Mouse (Mus musculus) ovary, postnatal 10 days (tissue): ENCODE data around the gene Exoc6.
A peak's percentile ranks its signal among the peaks of the same experiment; 100 is the strongest.
"Not testable (repeated sequence)": the region's sequence is repeated elsewhere in the genome, so short reads cannot be mapped to it uniquely, and the experiment has no call there.

Experiments
- DNase-seq: peaks from one replicate; pipeline ENCODE4 v3.0.0; 2022; ENCODE audit warnings: low spot score

The Exoc6 gene

DNA sequence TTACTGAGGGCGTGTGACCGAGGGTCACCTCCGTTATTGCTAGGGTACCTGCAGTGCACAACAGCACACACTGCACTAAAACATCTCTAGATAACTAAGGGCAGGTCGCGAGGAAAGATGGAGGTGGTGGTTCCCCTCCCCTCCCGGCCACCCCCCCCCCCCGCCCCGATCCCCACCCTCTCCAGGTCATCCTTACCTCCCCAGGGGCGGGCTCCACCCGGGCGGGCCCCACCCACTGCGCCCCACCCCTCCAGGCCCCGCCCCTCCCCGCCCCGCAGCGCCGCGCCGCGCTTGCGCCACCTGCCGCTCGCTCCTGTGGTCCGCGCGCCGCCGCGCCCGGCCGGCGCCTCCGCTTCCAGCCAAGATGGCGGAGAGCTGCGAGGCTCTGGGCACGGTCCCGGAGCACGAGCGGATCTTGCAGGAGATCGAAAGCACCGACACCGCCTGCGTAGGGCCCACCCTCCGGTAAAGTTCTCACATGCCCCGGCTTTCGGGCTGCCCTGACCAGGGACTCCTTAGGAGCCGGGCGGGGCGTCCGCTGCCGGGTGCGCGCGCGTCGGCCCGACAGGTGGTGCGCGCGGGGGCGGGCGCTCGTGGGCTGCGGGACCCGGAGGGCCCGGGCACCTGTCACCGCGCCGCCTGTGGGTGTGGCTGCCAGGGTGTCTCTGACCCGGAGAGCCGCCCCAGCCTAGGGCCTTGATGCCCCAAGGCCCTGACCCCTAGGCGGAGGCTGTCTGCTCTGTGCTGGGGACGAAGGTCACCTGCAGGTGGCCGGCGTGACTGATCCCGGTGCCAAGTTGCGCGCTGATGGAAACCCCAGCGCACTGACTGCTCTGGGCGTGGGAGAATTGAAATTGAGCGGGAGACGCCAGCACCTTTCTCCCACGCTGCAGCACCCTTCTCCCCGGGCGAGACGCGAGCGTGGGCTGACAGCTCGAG, at the start of gene Exoc6:
Gene Exoc6 (plus strand): TSS at position 318 of the 939 bp plus-strand sequence.
- peak; percentile 42 for DNase-seq

DNA sequence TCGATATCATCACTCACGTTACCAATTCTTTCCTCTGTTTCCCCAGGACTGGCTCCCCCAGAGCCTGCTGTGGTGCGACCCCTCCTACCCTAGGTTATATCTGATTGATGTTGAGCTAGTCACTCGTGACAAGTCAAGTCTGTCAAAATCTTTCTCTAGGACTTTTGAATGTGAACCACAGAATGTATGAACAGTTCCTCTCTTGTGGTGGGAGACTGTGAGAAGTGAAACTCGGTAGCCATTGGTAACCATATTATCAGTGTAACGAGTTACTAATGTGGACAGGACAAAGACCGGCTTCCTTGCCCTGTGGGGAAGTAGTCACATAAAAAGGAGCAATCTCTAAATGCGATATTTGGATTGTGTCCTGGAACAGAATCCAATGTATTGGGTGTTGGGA, 47.2 kb upstream of the Exoc6 start:
- no peak for DNase-seq

DNA sequence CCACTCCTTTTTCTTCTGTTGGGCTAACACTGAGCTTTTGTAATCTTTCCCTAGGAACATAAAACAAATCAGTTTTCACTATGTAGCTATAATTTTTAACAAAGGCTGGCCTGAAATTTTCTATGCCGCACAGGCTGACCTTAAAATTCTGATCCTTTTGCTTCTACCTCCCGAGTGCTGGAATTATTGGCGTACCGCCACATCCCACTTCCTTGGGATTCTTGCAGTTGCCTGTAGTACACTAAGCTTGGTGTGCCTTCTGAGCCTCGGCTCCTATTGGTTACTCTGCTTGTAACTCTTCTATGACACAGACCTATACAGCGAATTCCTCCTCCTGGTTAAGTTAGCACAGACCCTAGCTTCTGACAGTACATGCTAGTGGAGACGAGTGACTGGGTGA, 44.2 kb upstream of the Exoc6 start:
- no peak for DNase-seq

DNA sequence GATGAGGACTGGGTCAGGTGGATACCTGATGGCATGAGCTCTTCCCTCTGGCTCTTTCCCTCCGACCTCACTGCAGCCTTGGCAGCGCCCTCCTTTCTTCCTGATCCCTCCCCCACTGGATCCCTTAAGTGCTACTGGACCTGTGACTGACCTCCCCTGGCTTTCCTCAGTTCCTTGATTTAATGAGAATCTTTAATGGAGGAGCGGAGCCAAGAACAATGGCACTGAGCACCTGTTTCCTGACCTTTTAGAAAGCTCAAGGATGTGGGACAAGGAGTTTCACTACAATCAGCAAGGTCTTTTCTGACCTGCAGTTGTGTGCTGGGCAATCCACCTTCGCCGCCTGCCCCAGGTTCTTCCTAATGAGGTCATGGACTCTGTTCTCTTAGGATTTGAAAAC, 43.6 kb upstream of the Exoc6 start:
- no peak for DNase-seq

DNA sequence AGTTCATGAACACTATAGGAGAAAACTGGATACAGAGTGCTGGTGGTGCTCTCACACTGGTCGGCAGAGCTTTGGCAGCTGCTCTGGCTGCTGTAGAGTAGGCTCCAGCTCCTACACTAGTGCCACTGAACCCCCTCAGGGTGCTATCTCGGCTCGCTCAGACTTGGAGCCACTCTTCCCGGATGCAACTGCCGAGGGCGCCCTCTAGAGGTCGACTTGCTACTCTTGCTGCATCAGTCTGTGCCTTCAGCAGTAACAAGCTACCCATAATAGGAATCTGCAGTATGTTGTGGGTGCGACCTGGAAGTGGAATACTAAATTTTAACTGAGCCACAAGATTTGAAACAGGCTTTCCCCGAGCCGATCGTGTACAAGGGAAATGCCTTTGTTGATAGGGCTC, 40.5 kb upstream of the Exoc6 start:
- peak; percentile 31 for DNase-seq

DNA sequence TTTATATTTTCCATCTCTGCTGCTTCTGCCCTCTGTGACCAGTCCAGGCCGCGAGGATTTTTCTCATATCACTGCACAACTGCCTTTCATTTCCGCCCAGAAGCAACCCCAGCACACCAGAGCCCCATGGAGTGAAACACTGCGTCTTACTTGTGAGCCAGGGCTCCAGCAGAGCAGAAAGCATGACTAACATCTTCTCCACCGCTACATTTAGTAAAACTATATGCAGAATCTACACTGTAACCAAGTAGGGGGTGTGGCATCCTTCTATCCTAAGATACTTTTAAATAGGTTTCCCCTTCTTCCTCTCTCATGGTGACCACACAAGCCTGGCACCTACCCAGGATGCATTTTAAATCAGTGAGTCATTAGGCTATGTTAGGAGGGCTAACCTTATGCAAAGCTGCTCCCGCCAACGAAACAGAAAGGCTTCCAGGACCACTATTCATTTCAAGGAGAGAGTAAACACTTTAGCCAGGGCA, 35.4 kb upstream of the Exoc6 start:
- no peak for DNase-seq

DNA sequence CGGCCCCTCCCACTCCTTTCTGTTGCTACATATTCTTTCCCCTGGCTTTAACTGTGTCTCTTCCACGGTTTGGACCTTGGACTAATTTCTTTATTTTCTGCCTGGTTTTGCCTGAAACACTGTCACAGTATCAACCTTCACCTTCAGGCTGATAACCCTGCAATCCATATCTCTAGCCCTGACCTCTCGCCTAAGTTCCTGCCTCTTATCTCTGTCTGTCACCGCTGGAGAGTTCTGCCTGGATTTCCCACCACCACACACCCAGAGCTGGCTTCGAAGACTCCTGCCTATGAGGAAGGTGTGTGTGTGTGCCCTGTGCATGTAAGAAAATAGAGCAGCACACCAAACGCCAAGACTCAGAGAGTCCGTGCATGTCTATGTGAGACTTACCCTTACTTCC, 32.8 kb upstream of the Exoc6 start:
- DNase-seq, result no peak

- no peak for DNase-seq
Measured at GRCm38 (mm10) chr19:37520740-37521433, 29.3 kb upstream of the Exoc6 start.

DNA sequence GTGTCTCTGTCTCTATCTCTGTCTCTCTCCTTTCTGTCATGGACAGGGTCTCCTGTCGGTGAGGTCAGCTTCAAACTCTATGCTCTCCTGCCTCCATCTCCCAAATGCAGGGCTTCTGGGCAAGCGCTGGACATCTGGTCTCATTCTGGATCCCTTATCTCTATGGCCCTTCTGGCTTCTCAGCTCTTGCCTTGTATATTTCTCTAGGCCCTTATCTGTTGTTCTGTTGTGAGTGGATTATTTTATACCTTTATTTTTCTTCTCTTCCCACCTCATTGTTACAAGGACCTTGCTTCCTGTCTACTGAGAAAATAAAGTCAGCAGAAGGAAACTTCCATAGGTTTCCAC, 28.8 kb upstream of the Exoc6 start:
- DNase-seq, result no peak

DNA sequence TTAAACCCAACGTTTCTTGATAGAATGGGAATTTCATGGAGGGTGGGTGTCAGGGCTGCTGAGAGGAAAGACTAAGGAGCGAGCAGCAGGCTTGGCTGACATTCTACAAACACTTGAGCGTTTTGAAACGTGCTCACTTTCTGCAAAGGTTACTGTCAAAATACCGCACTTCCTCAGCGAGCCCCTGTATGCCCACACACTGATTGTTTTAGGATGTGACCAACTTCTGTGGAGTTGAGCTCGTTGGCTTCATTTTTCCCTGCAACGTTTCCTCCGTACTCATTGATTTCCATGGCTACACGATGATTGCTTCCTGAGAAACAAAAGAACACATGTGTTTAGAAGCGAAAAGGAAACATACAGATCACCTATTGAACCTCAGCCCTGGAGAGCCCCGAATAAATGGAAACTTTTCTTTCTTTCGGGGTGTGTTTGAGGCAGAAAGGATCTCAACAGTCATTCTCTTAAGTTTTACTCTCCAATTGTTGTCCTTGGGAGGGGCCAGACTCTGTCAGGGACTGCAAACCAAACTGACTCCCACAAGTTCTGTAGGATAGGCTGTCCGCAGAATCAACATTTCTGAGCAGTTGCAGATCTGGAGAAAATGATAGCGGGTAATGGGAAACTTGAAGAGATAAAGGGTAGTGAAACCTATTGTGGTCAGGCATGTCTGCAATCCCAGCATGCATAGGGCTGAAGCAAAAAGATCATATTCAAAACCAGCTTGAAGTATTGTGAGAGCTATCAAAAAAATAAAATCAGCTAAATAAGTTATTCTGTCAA, 26.7 kb upstream of the Exoc6 start:
- no peak for DNase-seq

GRCm38 (mm10) chr19:37525925-37526324, 24.3 kb upstream of the Exoc6 start:
- DNase-seq, result no peak

DNA sequence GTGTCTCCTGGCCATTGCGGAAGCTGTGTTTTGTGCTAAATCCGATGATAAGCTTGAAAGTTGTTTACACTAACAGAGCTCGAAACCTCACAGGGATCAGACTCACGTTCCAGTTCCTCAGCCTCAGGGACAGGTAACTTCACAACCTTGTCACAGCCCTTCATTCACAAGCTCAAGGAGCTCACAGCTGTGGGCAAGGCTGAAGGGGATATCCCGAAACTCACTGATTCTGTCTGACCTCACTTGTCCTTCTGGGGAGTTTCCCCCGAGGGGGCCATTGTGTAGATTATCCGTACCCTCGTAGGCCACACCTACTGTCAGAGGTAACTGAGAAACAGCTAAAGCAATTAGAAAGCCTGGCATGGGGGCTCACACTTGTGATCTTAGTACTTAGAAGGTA, 23.4 kb upstream of the Exoc6 start:
- DNase-seq, result no peak

GRCm38 (mm10) chr19:37527736-37528135, 22.5 kb upstream of the Exoc6 start:
- DNase-seq, result not testable (repeated sequence)

GRCm38 (mm10) chr19:37528581-37528980, 21.6 kb upstream of the Exoc6 start:
- DNase-seq, result no peak

GRCm38 (mm10) chr19:37529296-37529695, 20.9 kb upstream of the Exoc6 start:
- DNase-seq, result no peak

GRCm38 (mm10) chr19:37529975-37530515, 20.2 kb upstream of the Exoc6 start:
- no peak for DNase-seq

GRCm38 (mm10) chr19:37530601-37531000, 19.6 kb upstream of the Exoc6 start:
- DNase-seq, result no peak

DNA sequence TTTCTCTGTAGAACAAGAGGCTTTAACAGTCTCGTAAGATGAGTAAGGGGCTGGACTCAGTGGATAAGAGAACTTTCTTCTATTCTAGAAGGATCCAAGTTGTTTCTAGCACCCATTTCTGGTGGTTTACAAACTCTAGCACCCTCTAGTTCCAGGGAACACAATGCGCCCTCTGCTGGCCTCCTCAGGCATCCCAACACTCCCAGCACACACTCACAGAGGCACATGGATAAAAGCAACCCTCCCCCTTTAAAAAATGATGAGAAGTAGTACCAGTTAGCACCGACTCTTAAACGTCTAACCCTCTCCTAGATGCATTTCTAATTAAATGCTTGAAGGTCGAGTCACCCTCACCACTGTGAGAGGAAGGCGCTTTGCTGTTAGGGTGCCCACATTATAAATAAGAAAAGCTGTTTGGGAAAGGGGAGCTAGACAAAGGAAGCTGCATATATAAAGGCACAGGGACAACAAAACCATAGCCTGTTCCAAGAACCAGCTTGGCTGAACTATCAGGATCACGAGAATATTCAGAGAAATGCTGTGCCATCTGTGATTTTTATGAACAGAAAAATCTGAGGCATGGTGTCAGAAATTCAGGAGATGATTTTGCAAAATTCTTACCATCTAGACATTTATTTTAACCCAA, 18.9 kb upstream of the Exoc6 start:
- no peak for DNase-seq

GRCm38 (mm10) chr19:37533196-37533595, 17.0 kb upstream of the Exoc6 start:
- DNase-seq, result no peak

DNA sequence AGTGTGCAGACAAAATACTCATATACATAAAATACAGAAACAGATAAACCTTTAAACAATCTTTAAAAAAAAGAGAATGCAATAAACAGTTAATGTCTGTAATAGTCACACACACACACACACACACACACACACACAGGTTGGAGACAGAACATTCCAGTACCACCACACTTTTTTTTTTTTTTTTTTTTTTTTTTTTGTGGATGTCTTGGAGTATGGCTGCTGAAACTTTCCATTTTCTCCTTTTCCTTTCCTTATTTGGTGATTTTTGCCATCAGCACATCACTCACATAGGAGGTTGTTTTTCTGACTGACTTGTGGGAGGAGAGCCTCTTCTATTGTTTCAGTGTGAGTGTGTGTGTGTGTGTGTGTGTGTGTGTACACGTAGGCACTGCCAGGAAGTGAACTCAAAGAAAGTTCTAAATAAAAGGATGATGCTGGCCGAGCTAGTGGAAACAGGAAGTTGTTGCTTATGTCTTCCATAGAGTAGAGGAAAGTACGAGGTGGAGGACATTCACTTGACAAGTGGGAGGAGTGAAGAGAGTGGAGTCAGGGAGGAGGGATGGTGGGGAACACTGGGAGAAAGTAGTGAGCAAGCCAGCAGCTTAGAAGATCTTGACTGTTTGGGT, 15.4 kb upstream of the Exoc6 start:
- DNase-seq, result no peak

DNA sequence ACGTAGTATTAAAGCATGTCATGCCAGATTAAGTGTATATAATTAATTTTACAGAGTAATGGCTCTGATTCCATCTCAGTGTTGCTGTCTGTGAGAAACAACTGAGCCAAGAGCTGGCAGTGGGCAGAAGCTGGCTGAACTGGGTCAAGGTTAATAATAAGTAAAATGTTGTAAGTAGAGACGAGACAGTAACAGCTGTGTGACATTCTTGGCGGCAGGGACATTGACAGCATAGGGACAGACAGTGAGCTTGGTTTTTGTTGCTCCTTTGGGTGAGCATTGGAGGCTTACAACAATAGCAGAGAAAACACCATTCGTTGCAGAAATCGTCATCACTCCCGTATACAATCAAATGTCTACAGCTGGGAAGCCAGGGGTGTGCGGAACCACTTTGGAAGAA, 13.8 kb upstream of the Exoc6 start:
- no peak for DNase-seq
